Mouse (Mus musculus): ENCODE measurements around the gene Inafm1. TPM values are rescaled to one million over a fixed set of nuclear protein-coding genes. Genes with fewer than 3 reads are reported as not detected.
A peak's percentile ranks its signal among the peaks of the same experiment; 100 is the strongest.

Inafm1 gene
- total and polyA plus RNA-seq, 3 experiments, result 1.5 to 9.5 (median 7.4) TPM

DNA sequence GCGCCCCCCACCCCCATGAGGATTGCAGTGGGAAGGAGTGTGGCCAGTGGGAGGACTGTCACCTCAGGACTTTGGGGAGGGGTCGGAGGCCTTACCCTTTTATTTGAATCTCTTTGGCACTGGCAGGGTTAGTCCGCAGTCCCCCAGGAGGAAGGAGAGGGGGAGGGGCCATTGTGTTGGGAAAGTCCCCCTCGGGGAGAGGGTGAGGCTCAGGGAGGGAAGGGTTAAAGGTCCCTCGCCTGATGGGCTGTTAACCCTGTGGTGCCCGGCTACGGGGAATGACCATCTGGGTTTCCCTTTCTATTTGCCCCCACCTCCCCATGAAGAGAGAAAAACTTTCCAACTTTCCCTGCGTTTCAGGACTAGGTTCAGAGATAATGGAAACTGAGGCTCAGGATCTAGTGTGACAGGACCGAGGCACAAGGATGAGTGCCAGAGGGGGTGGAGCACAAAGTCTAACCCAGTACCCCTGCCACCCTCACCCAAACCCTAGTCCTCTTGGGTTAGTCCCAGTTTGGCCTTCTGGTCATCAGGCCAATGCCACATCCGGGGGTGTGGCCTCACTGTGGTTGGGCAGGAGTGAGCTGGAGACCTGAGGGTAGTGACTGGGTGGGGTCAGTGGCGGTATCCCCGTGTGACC lies 39.4 kb upstream of the Inafm1 start (continued):
- 0 out of 2 replicates have a peak, but pooled peaks have one; percentile 46 for TF ChIP-seq E2F4 (IDR thresholded peaks at IDR 0.05; ENCODE audit: insufficient replicate concordance, low read depth, low read length)
- TF ChIP-seq POLR2AphosphoS2 (IDR thresholded peaks at IDR 0.05; ENCODE audit: low read depth, low read length), result peak; percentile 41; the same call in 1 of the 2 replicates
- peak; percentile 38 for TF ChIP-seq POLR2A (IDR thresholded peaks at IDR 0.05; ENCODE audit: low read depth, low read length)
- no peak for TF ChIP-seq PAX5 (IDR thresholded peaks at IDR 0.05; ENCODE audit: low read length)
- peak; percentile 86; the same call in 1 of the 2 replicates for TF ChIP-seq CHD2 (IDR thresholded peaks at IDR 0.05; ENCODE audit: low read length)
- TF ChIP-seq TBP (conservative IDR thresholded peaks at IDR 0.05; ENCODE audit: low read depth, low read length), result peak; percentile 77; the same call in 1 of the 2 replicates
- 0 out of 2 replicates have a peak, but pooled peaks have one; percentile 31 for TF ChIP-seq NELFE (IDR thresholded peaks at IDR 0.05; ENCODE audit: low read depth, low read length)
- no peak for TF ChIP-seq MAX (IDR thresholded peaks at IDR 0.05; ENCODE audit: low read length)
- TF ChIP-seq KAT2A (IDR thresholded peaks at IDR 0.05; ENCODE audit: insufficient replicate concordance, low read length), result no peak; the same call in 1 of the 2 replicates
- no peak for TF ChIP-seq ZKSCAN1 (IDR thresholded peaks at IDR 0.05; ENCODE audit: borderline replicate concordance, low read depth, low read length)
- peak; percentile 63 for TF ChIP-seq CHD1 (IDR thresholded peaks at IDR 0.05; ENCODE audit: low read depth, low read length)
- peak; percentile 77 for TF ChIP-seq MXI1 (IDR thresholded peaks at IDR 0.05; ENCODE audit: low read depth, low read length)
- peak; percentile 16; the same call in 1 of the 2 replicates for TF ChIP-seq USF1 (IDR thresholded peaks at IDR 0.05; ENCODE audit: low read depth, low read length)
- no peak for TF ChIP-seq GABPA (IDR thresholded peaks at IDR 0.05; ENCODE audit: insufficient replicate concordance, low read depth, low read length)
- TF ChIP-seq SMC3 (IDR thresholded peaks at IDR 0.05; ENCODE audit: low read depth, low read length), result no peak
- TF ChIP-seq UBTF (IDR thresholded peaks at IDR 0.05; ENCODE audit: low read depth, low read length), result no peak
- peak; percentile 47; the same call in 1 of the 2 replicates for TF ChIP-seq HCFC1 (IDR thresholded peaks at IDR 0.05; ENCODE audit: low read depth, low read length)
- no peak for TF ChIP-seq MAFK (IDR thresholded peaks at IDR 0.05; ENCODE audit: insufficient replicate concordance, low read length)

DNA sequence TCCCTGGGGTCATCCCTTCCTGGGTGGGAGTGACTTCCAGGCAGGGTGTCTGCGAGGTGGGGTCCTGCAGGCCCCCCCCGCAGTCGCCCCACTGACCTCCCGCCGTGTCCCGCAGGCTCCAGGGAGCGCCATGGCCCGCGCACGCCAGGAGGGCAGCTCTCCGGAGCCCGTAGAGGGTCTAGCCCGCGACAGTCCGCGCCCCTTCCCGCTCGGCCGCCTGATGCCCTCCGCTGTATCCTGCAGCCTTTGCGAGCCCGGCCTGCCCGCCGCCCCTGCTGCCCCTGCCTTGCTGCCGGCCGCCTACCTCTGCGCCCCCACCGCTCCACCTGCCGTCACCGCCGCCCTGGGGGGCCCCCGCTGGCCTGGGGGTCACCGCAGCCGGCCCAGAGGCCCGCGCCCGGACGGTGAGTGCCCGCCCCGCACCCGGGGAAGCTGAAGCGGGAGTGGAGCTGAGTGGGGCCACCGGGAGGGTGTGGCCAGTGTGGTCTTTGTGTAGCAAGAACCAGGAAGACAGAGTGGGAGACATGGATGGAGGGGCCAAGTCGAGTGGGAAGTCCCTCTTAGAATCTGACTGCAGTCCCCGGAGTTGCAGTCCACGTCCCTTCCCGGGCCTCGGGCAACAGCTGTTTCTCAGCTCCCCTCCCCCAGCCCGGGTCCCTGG lies 38.7 kb upstream of the Inafm1 start:
- H3K4me2 ChIP-seq (ENCODE audit: insufficient read depth, low read depth, poor library complexity, severe bottlenecking), result peak overlapping the region; percentile 65
- in situ Hi-C loops (cut with MboI; ENCODE audit: low pct_ligation_motif_present, low pct_unique_long_range_greater_than_20kb, low sequenced_read_pairs), result no loop called here
- peaks cover 21 to 32% of the 10 kb centered on the region in 2 experiments for H3K36me3 ChIP-seq (replicated peaks in 1 of 2; ENCODE audit: control insufficient read depth in 1 of 2, insufficient read depth in 1 of 2, low read length in 1 of 2)
- peak overlapping the region; percentile 96 for H3K27ac ChIP-seq (ENCODE audit: insufficient read depth, low read depth)
- peak overlapping the region; percentile 100 for H3K9ac ChIP-seq (ENCODE audit: insufficient read depth, low read depth)
- TF ChIP-seq MXI1 (IDR thresholded peaks at IDR 0.05; ENCODE audit: low read depth, low read length) (0 out of 2 replicates have a peak, but pooled peaks have one; percentile 33), NRF1 (IDR thresholded peaks at IDR 0.05; ENCODE audit: low read depth, low read length) (no peak), ELF1 (IDR thresholded peaks at IDR 0.05; ENCODE audit: low read depth, low read length) (0 out of 2 replicates have a peak, but pooled peaks have one; percentile 11)
- H3K4me1 ChIP-seq (ENCODE audit: control insufficient read depth in 1 of 2, insufficient read depth in 2 of 2), result peaks cover 10 to 33% of the 10 kb centered on the region in 2 experiments
- peaks cover 38% of the 10 kb centered on the region for H3K79me2 ChIP-seq (replicated peaks; ENCODE audit: control insufficient read depth, extremely low read depth, insufficient read depth, poor library complexity, severe bottlenecking)
- H3K4me3 ChIP-seq (replicated peaks in 1 of 3; ENCODE audit: low read depth in 2 of 3, low read length in 2 of 3, poor library complexity in 1 of 3), result peak overlapping the region; percentile 98 to 100 (median 99)
- H3K27me3 ChIP-seq (replicated peaks), result no peaks in the 10 kb centered on the region
- no peak for DNase-seq (ENCODE audit: extremely low read depth)
- dilution Hi-C loops (cut with MboI; ENCODE audit: extremely low pct_ligation_motif_present, extremely low pct_unique_long_range_greater_than_20kb, low sequenced_read_pairs), result no loop called here
- no peaks in the 10 kb centered on the region for H3K9me3 ChIP-seq (replicated peaks; ENCODE audit: low read length)
